12 mouse cellular contexts compared by ENCODE assay signal in genomic region chr10:66865010-66865582, GRCm38 (mm10).
A peak's percentile ranks its signal among the peaks of the same experiment; 100 is the strongest.
DNase-seq lines count a peak whose midpoint lies in the region; ATAC-seq and TF ChIP-seq lines count a peak whose summit lies in the region.
"Had no signal": no experiment of that assay in that cellular context is flagged by ENCODE, and none has a peak within 500 bp of the region (broad histone marks: within the 10 kb centered on the region; RNA-seq: fewer than 3 reads in every experiment).

No protein-coding gene starts in this region.

- no peaks in the 10 kb centered on the region for H3K36me3 ChIP-seq in thymus, adult 2 months (ENCODE audit: control insufficient read depth, insufficient read depth, low read length)
- H3K36me3 ChIP-seq in liver, embryonic 15.5 days (replicated peaks), result no peaks in the 10 kb centered on the region
- no peaks in the 10 kb centered on the region for H3K36me3 ChIP-seq in forebrain, embryonic 13.5 days (ENCODE audit: poor library complexity, severe bottlenecking)
- H3K36me3 ChIP-seq: limb, embryonic 10.5 days had no signal

- no peak for TF ChIP-seq CTCF in thymus, adult 2 months (IDR thresholded peaks at IDR 0.05; ENCODE audit: borderline replicate concordance, control insufficient read depth, extremely low read depth, insufficient read depth, low read length, poor library complexity)

- ATAC-seq in liver, embryonic 15.5 days (ENCODE audit: insufficient read depth), result 0 out of 2 replicates have a peak, but pooled peaks have one; percentile 28
- no peak for ATAC-seq in forebrain, embryonic 13.5 days
- no peak for ATAC-seq in erythroblast, adult 5-6 weeks (replicated peaks; ENCODE audit: low FRiP score, poor library complexity, severe bottlenecking)
- ATAC-seq: intestine, postnatal 0 days had no signal

- 16% methylated on average over 10 of the region's 10 CpGs for WGBS in thymus, adult 2 months
- WGBS in liver, embryonic 15.5 days (ENCODE audit: insufficient replicate concordance), result 41% methylated on average over 10 of the region's 10 CpGs
- WGBS in forebrain, embryonic 13.5 days, result 89% methylated on average over 10 of the region's 10 CpGs

- peaks cover 13% of the 10 kb centered on the region for H3K4me1 ChIP-seq in thymus, adult 2 months (replicated peaks; ENCODE audit: control insufficient read depth, insufficient read depth, low read length)
- no peaks in the 10 kb centered on the region for H3K4me1 ChIP-seq in liver, embryonic 15.5 days (replicated peaks)
- H3K4me1 ChIP-seq in forebrain, embryonic 13.5 days, result no peaks in the 10 kb centered on the region

- no peak overlapping the region for H3K4me2 ChIP-seq in liver, embryonic 15.5 days
- no peak overlapping the region for H3K4me2 ChIP-seq in forebrain, embryonic 13.5 days
- H3K4me2 ChIP-seq: midbrain, embryonic 11.5 days had no signal

- H3K27ac ChIP-seq in thymus, adult 2 months (ENCODE audit: control insufficient read depth, insufficient read depth, low read length), result no peak overlapping the region
- H3K27ac ChIP-seq in liver, embryonic 15.5 days (replicated peaks), result no peak overlapping the region
- no peak overlapping the region for H3K27ac ChIP-seq in forebrain, embryonic 13.5 days
- H3K27ac ChIP-seq: limb, embryonic 10.5 days had no signal

- no peak overlapping the region for H3K9ac ChIP-seq in liver, embryonic 15.5 days
- no peak overlapping the region for H3K9ac ChIP-seq in forebrain, embryonic 13.5 days

- no peak for TF ChIP-seq POLR2A in thymus, adult 2 months (IDR thresholded peaks at IDR 0.05; ENCODE audit: control insufficient read depth, extremely low read depth, insufficient read depth, low read length, poor library complexity)

- no peak overlapping the region for H3K4me3 ChIP-seq in thymus, adult 2 months (ENCODE audit: control insufficient read depth, insufficient read depth, low read length)
- no peak overlapping the region for H3K4me3 ChIP-seq in liver, embryonic 15.5 days (replicated peaks)
- H3K4me3 ChIP-seq in forebrain, embryonic 13.5 days, result no peak overlapping the region
- H3K4me3 ChIP-seq: limb, embryonic 10.5 days had no signal

- DNase-seq in adrenal gland, adult 8-10 months, result peak; percentile 5
- DNase-seq in adrenal gland, postnatal 10 days, result no peak
- DNase-seq in thymus, adult 2 months, result peak; percentile 4
- DNase-seq in thymus, postnatal 10 days (ENCODE audit: low spot score in 2 of 2), result no peak
- DNase-seq in yolk sac, embryonic 10.5 days (ENCODE audit: low spot score), result peak; percentile 5
- DNase-seq: gastrocnemius, postnatal 10 days had no signal

- no peaks in the 10 kb centered on the region for H3K9me3 ChIP-seq in liver, embryonic 15.5 days (replicated peaks)
- no peaks in the 10 kb centered on the region for H3K9me3 ChIP-seq in forebrain, embryonic 13.5 days (replicated peaks)
- H3K9me3 ChIP-seq: limb, embryonic 10.5 days had no signal

- H3K27me3 ChIP-seq in thymus, adult 2 months (ENCODE audit: control insufficient read depth, insufficient read depth, low read length), result no peaks in the 10 kb centered on the region
- H3K27me3 ChIP-seq in liver, embryonic 15.5 days, result no peaks in the 10 kb centered on the region
- no peaks in the 10 kb centered on the region for H3K27me3 ChIP-seq in forebrain, embryonic 13.5 days

Comparison
In these comparisons a context has a peak if more than half of its experiments do, and no peak if none do; other contexts are left out.
1. DNase-seq: peak in adrenal gland, adult 8-10 months (single experiment), thymus, adult 2 months (single experiment) and yolk sac, embryonic 10.5 days (single experiment); none in adrenal gland, postnatal 10 days (single experiment) and thymus, postnatal 10 days (0 of 2).